Mouse (Mus musculus) intestine, embryonic 16.5 days (tissue): Measurements from ENCODE around the gene Scml4. TPM values are rescaled to one million over a fixed set of nuclear protein-coding genes. Genes with fewer than 3 reads are reported as not detected.
A peak's percentile ranks its signal among the peaks of the same experiment; 100 is the strongest.

Source experiments
- ATAC-seq: fragments of 200-750 bp; cut with Nextera tagmentation; 2 replicates; pipeline ENCODE4 v1.8.0; 2017; ENCODE audit warnings: moderate TSS enrichment, moderate library complexity
- H3K27ac ChIP-seq: fragments of 300-500 bp; sonication (generic); 2 replicates; pipeline ENCODE4 v1.5.1; 2014; ENCODE audit warnings: mild to moderate bottlenecking, low read length
- H3K27me3 ChIP-seq: fragments of 300-500 bp; sonication (generic); replicated peaks from 2 replicates; pipeline ENCODE4 v1.6.1; 2014; ENCODE audit warnings: low read length, control low read depth, mixed read lengths; ENCODE audit not compliant: control insufficient read depth, insufficient read depth
- H3K36me3 ChIP-seq: fragments of 300-500 bp; sonication (generic); 2 replicates; pipeline ENCODE4 v1.6.1; 2014; ENCODE audit warnings: low read length, control low read depth; ENCODE audit not compliant: control insufficient read depth, insufficient read depth
- H3K4me1 ChIP-seq: fragments of 300-500 bp; sonication (generic); 2 replicates; pipeline ENCODE4 v1.6.1; 2014; ENCODE audit warnings: low read length, control low read depth, mixed read lengths; ENCODE audit not compliant: control insufficient read depth, insufficient read depth
- H3K4me2 ChIP-seq: fragments of 300-500 bp; sonication (generic); 2 replicates; pipeline ENCODE4 v1.6.1; 2014; ENCODE audit warnings: low read depth, low read length, control low read depth
- H3K4me3 ChIP-seq: fragments of 300-500 bp; sonication (generic); 2 replicates; pipeline ENCODE4 v1.5.1; 2014; ENCODE audit warnings: mild to moderate bottlenecking, low read length
- H3K9ac ChIP-seq: fragments of 300-500 bp; sonication (generic); 2 replicates; pipeline ENCODE4 v1.6.1; 2014; ENCODE audit warnings: low read depth, low read length
- H3K9me3 ChIP-seq: fragments of 300-500 bp; sonication (generic); 2 replicates; pipeline ENCODE4 v1.6.1; 2016; ENCODE audit warnings: low read length, control low read depth; ENCODE audit not compliant: control insufficient read depth
- WGBS: fragments of 180-500 bp; shearing (Covaris S2); extraction: QIAGEN DNeasy Blood & Tissue Kit; methylation state at CpG from one replicate; pipeline ENCODE4 v1.1.7; 2014; 5-methylcytosine and 5-hydroxymethylcytosine counted together
- polyA plus RNA-seq: library from polyadenylated mRNA; unstranded; fragments of >200 nt; fragmentation: Nextera tagmentation; extraction: Ambion mirVana; gene quantifications from 2 replicates; pipeline ENCODE4 v1.2.1, GENCODE M21; 2015

Gene Scml4
- polyA plus RNA-seq, 1 experiment from 2014 or later: 34.1 TPM

- 53% methylated on average over 4 of the region's 4 CpGs for whole genome bisulfite sequencing
- Histone ChIP-seq H3K9ac (no peak overlapping the region), H3K4me2 (no peak overlapping the region), H3K36me3 (no peaks in the 10 kb centered on the region), H3K27ac (no peak overlapping the region), H3K4me1 (peaks cover 20% of the 10 kb centered on the region), H3K27me3 (no peaks in the 10 kb centered on the region), H3K4me3 (no peak overlapping the region), H3K9me3 (no peaks in the 10 kb centered on the region)
- ATAC-seq: peak; percentile 58
Measured at GRCm38 (mm10) chr10:42892250-42892649, 32.1 kb downstream of the Scml4 start.

- no peak for ATAC-seq
- Histone ChIP-seq H3K27me3 (no peaks in the 10 kb centered on the region), H3K36me3 (no peaks in the 10 kb centered on the region), H3K27ac (no peak overlapping the region), H3K4me2 (no peak overlapping the region), H3K4me1 (peaks cover 20% of the 10 kb centered on the region), H3K9me3 (no peaks in the 10 kb centered on the region), H3K4me3 (no peak overlapping the region), H3K9ac (no peak overlapping the region)
- WGBS: 66% methylated on average over 4 of the region's 4 CpGs
Measured at GRCm38 (mm10) chr10:42892987-42893386, 32.8 kb downstream of the Scml4 start.

- Histone ChIP-seq H3K36me3 (no peaks in the 10 kb centered on the region), H3K4me2 (no peak overlapping the region), H3K9me3 (no peaks in the 10 kb centered on the region), H3K4me1 (peaks cover 20% of the 10 kb centered on the region), H3K27ac (0 out of 2 replicates have a peak overlapping the region, but pooled peaks have one; percentile 0), H3K27me3 (no peaks in the 10 kb centered on the region), H3K9ac (no peak overlapping the region), H3K4me3 (no peak overlapping the region)
- ATAC-seq: peak; percentile 19; the same call in 1 of the 2 replicates
- WGBS: 51% methylated on average over 8 of the region's 8 CpGs
Measured at GRCm38 (mm10) chr10:42893857-42894256, 33.7 kb downstream of the Scml4 start.

GRCm38 (mm10) chr10:42894263-42894662, 34.1 kb downstream of the Scml4 start:
- Histone ChIP-seq H3K4me2 (no peak overlapping the region), H3K4me1 (peaks cover 20% of the 10 kb centered on the region), H3K27ac (0 out of 2 replicates have a peak overlapping the region, but pooled peaks have one; percentile 0), H3K9me3 (no peaks in the 10 kb centered on the region), H3K4me3 (no peak overlapping the region), H3K27me3 (no peaks in the 10 kb centered on the region), H3K36me3 (no peaks in the 10 kb centered on the region), H3K9ac (no peak overlapping the region)
- peak; percentile 46; the same call in 1 of the 2 replicates for ATAC-seq
- 49% methylated on average over 3 of the region's 3 CpGs for WGBS

- ATAC-seq: 0 out of 2 replicates have a peak, but pooled peaks have one; percentile 30
- no peak overlapping the region for H3K4me3 ChIP-seq
- H3K27me3 ChIP-seq: no peaks in the 10 kb centered on the region
- 71% methylated on average over 7 of the region's 7 CpGs for WGBS
- H3K36me3 ChIP-seq: no peaks in the 10 kb centered on the region
- no peak overlapping the region for H3K9ac ChIP-seq
- H3K4me2 ChIP-seq: no peak overlapping the region
- H3K9me3 ChIP-seq: no peaks in the 10 kb centered on the region
- H3K27ac ChIP-seq: no peak overlapping the region
- peaks cover 20% of the 10 kb centered on the region for H3K4me1 ChIP-seq
Measured at GRCm38 (mm10) chr10:42894696-42895095, 34.5 kb downstream of the Scml4 start.

GRCm38 (mm10) chr10:42896621-42897020, 36.5 kb downstream of the Scml4 start:
- Histone ChIP-seq H3K27ac (no peak overlapping the region), H3K36me3 (no peaks in the 10 kb centered on the region), H3K4me2 (no peak overlapping the region), H3K27me3 (no peaks in the 10 kb centered on the region), H3K4me1 (peaks cover 17% of the 10 kb centered on the region), H3K9me3 (no peaks in the 10 kb centered on the region), H3K9ac (no peak overlapping the region), H3K4me3 (no peak overlapping the region)
- 82% methylated on average over 3 of the region's 3 CpGs for WGBS
- ATAC-seq: no peak

- Histone ChIP-seq H3K9ac (no peak overlapping the region), H3K27me3 (no peaks in the 10 kb centered on the region), H3K27ac (no peak overlapping the region), H3K4me3 (no peak overlapping the region), H3K9me3 (no peaks in the 10 kb centered on the region), H3K4me1 (peaks cover 17% of the 10 kb centered on the region), H3K36me3 (no peaks in the 10 kb centered on the region), H3K4me2 (no peak overlapping the region)
- WGBS: 67% methylated on average over 4 of the region's 4 CpGs
- ATAC-seq: no peak
Measured at GRCm38 (mm10) chr10:42897166-42897565, 37.0 kb downstream of the Scml4 start.

GRCm38 (mm10) chr10:42897632-42898031, 37.5 kb downstream of the Scml4 start:
- no peak overlapping the region for H3K27ac ChIP-seq
- H3K4me1 ChIP-seq: peaks cover 17% of the 10 kb centered on the region
- H3K4me2 ChIP-seq: no peak overlapping the region
- 66% methylated on average over 5 of the region's 5 CpGs for WGBS
- no peak for ATAC-seq
- no peak overlapping the region for H3K4me3 ChIP-seq
- H3K9me3 ChIP-seq: no peaks in the 10 kb centered on the region
- H3K9ac ChIP-seq: no peak overlapping the region
- H3K27me3 ChIP-seq: no peaks in the 10 kb centered on the region
- no peaks in the 10 kb centered on the region for H3K36me3 ChIP-seq

GRCm38 (mm10) chr10:42901361-42901760, 41.2 kb downstream of the Scml4 start:
- Histone ChIP-seq H3K4me2 (no peak overlapping the region), H3K36me3 (no peaks in the 10 kb centered on the region), H3K4me3 (no peak overlapping the region), H3K9me3 (no peaks in the 10 kb centered on the region), H3K27me3 (no peaks in the 10 kb centered on the region), H3K9ac (no peak overlapping the region), H3K27ac (no peak overlapping the region), H3K4me1 (no peaks in the 10 kb centered on the region)
- 76% methylated on average over 4 of the region's 4 CpGs for WGBS
- no peak for ATAC-seq

GRCm38 (mm10) chr10:42903054-42903453, 42.9 kb downstream of the Scml4 start:
- no peaks in the 10 kb centered on the region for H3K9me3 ChIP-seq
- WGBS: 83% methylated on average over 1 of the region's 1 CpGs
- no peak for ATAC-seq

More at GRCm38 (mm10) chr10:42903054-42903453, 42.9 kb downstream of the Scml4 start:
- no peaks in the 10 kb centered on the region for H3K27me3 ChIP-seq
- no peak overlapping the region for H3K27ac ChIP-seq
- no peak overlapping the region for H3K9ac ChIP-seq
- H3K36me3 ChIP-seq: no peaks in the 10 kb centered on the region
- H3K4me2 ChIP-seq: no peak overlapping the region
- H3K4me3 ChIP-seq: no peak overlapping the region
- H3K4me1 ChIP-seq: no peaks in the 10 kb centered on the region
